19 mouse cellular contexts compared by ENCODE assay signal in the genomic region with DNA sequence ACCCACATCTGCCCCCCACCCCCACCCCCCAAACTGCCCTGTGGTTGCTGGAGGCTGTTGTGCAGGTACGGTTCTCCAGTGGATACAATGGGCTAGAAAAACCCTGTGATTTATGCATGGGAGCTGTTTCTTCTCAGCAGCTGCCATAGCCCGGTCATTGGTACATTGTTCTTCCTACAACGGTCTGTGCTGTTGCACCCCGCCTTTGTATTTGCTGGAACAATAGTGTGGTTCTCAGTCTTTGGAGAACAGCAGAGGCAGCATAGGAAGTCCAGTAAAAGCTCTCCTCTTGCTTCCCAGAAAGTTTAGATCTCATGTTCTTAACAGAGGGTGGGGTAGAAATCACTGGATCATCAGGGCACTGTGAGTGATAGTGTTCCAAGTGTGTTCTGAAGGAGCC. TPM values are rescaled to one million over a fixed set of nuclear protein-coding genes. Genes with fewer than 3 reads are reported as not detected.
A peak's percentile ranks its signal among the peaks of the same experiment; 100 is the strongest.
DNase-seq lines count a peak whose midpoint lies in the region; ATAC-seq and TF ChIP-seq lines count a peak whose summit lies in the region.
"Had no signal": no experiment of that assay in that cellular context is flagged by ENCODE, and none has a peak within 500 bp of the region (broad histone marks: within the 10 kb centered on the region; RNA-seq: fewer than 3 reads in every experiment).

No protein-coding gene starts in this region.

- H3K4me3 ChIP-seq in bone marrow macrophage, adult 2 months (ENCODE audit: insufficient read depth, low read length) = peak overlapping the region; percentile 39
- H3K4me3 ChIP-seq in neural tube, embryonic 12.5 days = no peak overlapping the region
- H3K4me3 ChIP-seq: embryonic facial prominence, embryonic 13.5 days; forebrain, embryonic 13.5 days; hindbrain, embryonic 12.5 days had no signal

- H3K9me3 ChIP-seq in neural tube, embryonic 12.5 days = no peaks in the 10 kb centered on the region
- H3K9me3 ChIP-seq: embryonic facial prominence, embryonic 13.5 days; forebrain, embryonic 13.5 days; heart, embryonic 13.5 days; hindbrain, embryonic 12.5 days had no signal

- peak; percentile 41 for DNase-seq in layer of hippocampus, adult 9-11 months
- DNase-seq in layer of hippocampus, postnatal 36 days = no peak
- peak; percentile 27 for DNase-seq in ES-CJ7 (ENCODE audit: low read depth, low spot score)
- DNase-seq in kidney, adult 9 months = no peak
- DNase-seq in heart, adult 18-20 months = no peak
- DNase-seq: adrenal gland, postnatal 14 days; cerebellum, postnatal 25 days; gastrocnemius, postnatal 14 days; kidney, adult 2 months; kidney, postnatal 4 days; lung, postnatal 4 days; thymus, adult 2 months had no signal

- no peak for ATAC-seq in neural tube, embryonic 12.5 days (ENCODE audit: low FRiP score, low read depth)
- ATAC-seq: CD4-positive, CD25-positive, alpha-beta regulatory T cell, adult 4 months; forebrain, embryonic 13.5 days had no signal

- H3K4me2 ChIP-seq in neural tube, embryonic 12.5 days (replicated peaks) = peak overlapping the region; percentile 93
- H3K4me2 ChIP-seq: embryonic facial prominence, embryonic 13.5 days; hindbrain, embryonic 12.5 days had no signal

- TF ChIP-seq CTCF in bone marrow macrophage, adult 2 months (IDR thresholded peaks at IDR 0.05; ENCODE audit: low read depth, low read length) = no peak

- 33% methylated on average over 4 of the region's 4 CpGs for WGBS in neural tube, embryonic 12.5 days

- H3K27me3 ChIP-seq in neural tube, embryonic 12.5 days (replicated peaks) = no peaks in the 10 kb centered on the region
- H3K27me3 ChIP-seq: embryonic facial prominence, embryonic 13.5 days; forebrain, embryonic 13.5 days; heart, embryonic 13.5 days; hindbrain, embryonic 12.5 days had no signal

- TF ChIP-seq POLR2A in bone marrow macrophage, adult 2 months (IDR thresholded peaks at IDR 0.05; ENCODE audit: borderline replicate concordance, low read depth, low read length) = no peak

- peaks cover 13% of the 10 kb centered on the region for H3K4me1 ChIP-seq in bone marrow macrophage, adult 2 months (ENCODE audit: control insufficient read depth, insufficient read depth, low read length)
- peaks cover 21% of the 10 kb centered on the region for H3K4me1 ChIP-seq in neural tube, embryonic 12.5 days

- peaks cover 13% of the 10 kb centered on the region for H3K36me3 ChIP-seq in neural tube, embryonic 12.5 days

- peak overlapping the region; percentile 60 for H3K27ac ChIP-seq in bone marrow macrophage, adult 2 months (ENCODE audit: insufficient read depth, low read depth, low read length)
- no peak overlapping the region for H3K27ac ChIP-seq in neural tube, embryonic 12.5 days
- H3K27ac ChIP-seq: embryonic facial prominence, embryonic 13.5 days; forebrain, embryonic 13.5 days; heart, embryonic 13.5 days; hindbrain, embryonic 12.5 days had no signal

- H3K9ac ChIP-seq in neural tube, embryonic 12.5 days = peak overlapping the region; percentile 33; the same call in 1 of the 2 replicates
- H3K9ac ChIP-seq: embryonic facial prominence, embryonic 13.5 days; forebrain, embryonic 13.5 days; heart, embryonic 13.5 days; hindbrain, embryonic 12.5 days had no signal

RNA-seq across cellular contexts. Expression of a gene that starts 2.4 kb away (rescaled TPM):
- total RNA-seq in layer of hippocampus, postnatal 36 days (2021) = 10 to 100 TPM; 67.3 to 75.3 TPM
- polyA plus RNA-seq in bone marrow macrophage, adult 2 months (2012; ENCODE audit: insufficient read depth, insufficient read length, missing spikeins) = 22.5 and 33.2 TPM in 2 replicates
- polyA plus RNA-seq in neural tube, embryonic 12.5 days (2016; fragmentation: Nextera tagmentation; extraction: Ambion mirVana) = 76.9 and 83.7 TPM in 2 replicates
- 10 to 100 TPM; 61.4 to 65.1 TPM for total RNA-seq in heart, adult 18-20 months (2021)

RNA-seq across cellular contexts. Expression of a gene that starts 31.4 kb away (rescaled TPM):
- total RNA-seq in layer of hippocampus, postnatal 36 days (2021) = 10 to 100 TPM; 26.5 to 28.4 TPM
- polyA plus RNA-seq in bone marrow macrophage, adult 2 months (2012; ENCODE audit: insufficient read depth, insufficient read length, missing spikeins) = 8.7 and 13.0 TPM in 2 replicates
- polyA plus RNA-seq in neural tube, embryonic 12.5 days (2016; fragmentation: Nextera tagmentation; extraction: Ambion mirVana) = 20.1 and 22.0 TPM in 2 replicates
- 10 to 100 TPM; 20.7 to 21.4 TPM for total RNA-seq in heart, adult 18-20 months (2021)

RNA-seq across cellular contexts. Expression of a gene that starts 31.7 kb away (rescaled TPM):
- total RNA-seq in layer of hippocampus, postnatal 36 days (2021) = 1 to 10 TPM; 1.8 to 2.0 TPM
- polyA plus RNA-seq in bone marrow macrophage, adult 2 months (2012; ENCODE audit: insufficient read depth, insufficient read length, missing spikeins) = 6.9 and 8.3 TPM in 2 replicates
- polyA plus RNA-seq in neural tube, embryonic 12.5 days (2016; fragmentation: Nextera tagmentation; extraction: Ambion mirVana) = 18.3 and 18.7 TPM in 2 replicates
- 1 to 10 TPM; 2.4 to 2.8 TPM for total RNA-seq in heart, adult 18-20 months (2021)

Comparison
In these comparisons a context has a peak if more than half of its experiments do, and no peak if none do; other contexts are left out.
1. DNase-seq: peak in layer of hippocampus, adult 9-11 months (single experiment) and ES-CJ7 (single experiment); none in layer of hippocampus, postnatal 36 days (0 of 2), kidney, adult 9 months (single experiment) and heart, adult 18-20 months (0 of 2).